Mouse (Mus musculus): ENCODE results near the gene Akr1c21. TPM values are rescaled to one million over a fixed set of nuclear protein-coding genes. Genes with fewer than 3 reads are reported as not detected.
"Not testable (repeated sequence)": the region's sequence is repeated elsewhere in the genome, so short reads cannot be mapped to it uniquely, and the experiment has no call there.

The Akr1c21 gene
- not detected in 2 replicates for polyA plus RNA-seq (2015; fragmentation: Nextera tagmentation; extraction: Ambion mirVana)

DNA sequence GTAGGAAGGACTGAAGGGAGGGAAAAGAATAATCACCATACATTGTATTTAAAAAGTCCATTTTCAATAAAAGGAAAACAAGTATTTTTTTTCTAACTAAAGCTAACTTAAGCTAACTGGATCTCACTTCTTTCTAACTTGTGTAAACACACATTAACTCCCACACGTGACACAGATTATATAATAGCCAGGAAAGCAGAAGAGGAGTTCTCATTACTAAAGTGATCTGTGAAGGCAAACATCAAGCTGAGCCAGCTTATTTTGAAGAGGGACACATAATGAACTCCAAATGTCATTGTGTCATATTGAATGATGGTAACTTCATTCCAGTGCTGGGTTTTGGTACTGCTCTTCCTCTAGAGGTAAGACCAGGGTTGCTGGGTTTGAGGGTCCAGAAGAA lies at the start of gene Akr1c21:
Akr1c21 (plus strand) TSS at position 205 of the 400 bp plus-strand sequence.
- no peaks in the 10 kb centered on the region for H3K36me3 ChIP-seq
- 53% methylated on average over 1 of the region's 1 CpGs for WGBS
- no peak within 1 kb of the TSS for H3K4me3 ChIP-seq (replicated peaks)
- no peaks in the 10 kb centered on the region for H3K9me3 ChIP-seq
- ATAC-seq = no peak
- no peak within 1 kb of the TSS for H3K4me2 ChIP-seq (replicated peaks)
- H3K9ac ChIP-seq = no peak within 1 kb of the TSS
- H3K4me1 ChIP-seq (replicated peaks) = no peaks in the 10 kb centered on the region
- H3K27me3 ChIP-seq (replicated peaks) = no peaks in the 10 kb centered on the region
- no peak within 1 kb of the TSS for H3K27ac ChIP-seq

DNA sequence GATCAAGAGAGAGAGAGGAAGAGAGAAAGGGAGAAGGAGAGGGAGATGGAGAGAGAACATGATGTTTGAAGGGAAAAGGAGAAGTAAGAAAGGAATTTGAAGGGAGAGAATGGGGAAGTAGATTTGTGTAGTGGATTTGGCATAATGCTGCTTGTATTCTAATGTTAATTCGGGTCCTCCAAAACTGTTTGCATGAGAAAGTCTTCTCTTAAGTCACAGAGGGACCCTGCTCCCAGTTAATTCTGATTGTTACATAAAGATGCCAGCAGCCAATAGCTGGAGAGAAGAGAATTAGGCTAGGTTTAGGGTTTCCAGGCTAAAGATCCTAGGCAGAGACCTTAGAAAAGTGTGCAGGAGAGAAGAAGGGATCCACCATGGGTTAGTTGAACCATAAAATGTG lies 14.7 kb upstream of the Akr1c21 start:
- no peak overlapping the region for H3K27ac ChIP-seq
- no peak overlapping the region for H3K4me2 ChIP-seq (replicated peaks)
- H3K27me3 ChIP-seq (replicated peaks) = no peaks in the 10 kb centered on the region
- H3K36me3 ChIP-seq = no peaks in the 10 kb centered on the region
- ATAC-seq = no peak
- H3K9me3 ChIP-seq = no peaks in the 10 kb centered on the region
- 69% methylated on average over 1 of the region's 1 CpGs for WGBS
- H3K4me3 ChIP-seq (replicated peaks) = no peak overlapping the region
- no peak overlapping the region for H3K9ac ChIP-seq
- H3K4me1 ChIP-seq (replicated peaks) = no peaks in the 10 kb centered on the region

DNA sequence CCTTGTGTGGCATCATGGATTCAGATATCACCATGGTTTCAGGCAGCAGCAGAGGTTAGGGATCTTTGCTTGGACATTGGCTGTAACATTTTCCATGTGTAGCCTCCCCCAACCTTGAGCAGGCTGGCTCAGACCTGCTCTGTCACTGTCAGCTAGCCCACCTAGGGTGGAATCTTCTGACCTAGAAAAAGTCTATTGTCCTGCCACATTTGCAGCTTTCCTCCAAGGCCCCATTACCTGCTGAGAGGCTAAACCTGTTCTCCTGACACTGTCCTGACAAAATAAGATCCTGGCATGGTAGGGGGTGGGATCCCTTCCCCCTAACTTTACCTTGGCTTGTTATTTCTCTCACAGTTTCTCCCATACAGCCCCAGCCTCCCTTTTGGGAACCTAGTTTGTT lies 13.4 kb upstream of the Akr1c21 start:
- ATAC-seq = no peak
- Histone ChIP-seq H3K4me1 (replicated peaks) (no peaks in the 10 kb centered on the region), H3K27me3 (replicated peaks) (no peaks in the 10 kb centered on the region), H3K9ac (no peak overlapping the region), H3K4me2 (replicated peaks) (no peak overlapping the region), H3K27ac (no peak overlapping the region), H3K9me3 (no peaks in the 10 kb centered on the region), H3K36me3 (no peaks in the 10 kb centered on the region), H3K4me3 (replicated peaks) (no peak overlapping the region)

DNA sequence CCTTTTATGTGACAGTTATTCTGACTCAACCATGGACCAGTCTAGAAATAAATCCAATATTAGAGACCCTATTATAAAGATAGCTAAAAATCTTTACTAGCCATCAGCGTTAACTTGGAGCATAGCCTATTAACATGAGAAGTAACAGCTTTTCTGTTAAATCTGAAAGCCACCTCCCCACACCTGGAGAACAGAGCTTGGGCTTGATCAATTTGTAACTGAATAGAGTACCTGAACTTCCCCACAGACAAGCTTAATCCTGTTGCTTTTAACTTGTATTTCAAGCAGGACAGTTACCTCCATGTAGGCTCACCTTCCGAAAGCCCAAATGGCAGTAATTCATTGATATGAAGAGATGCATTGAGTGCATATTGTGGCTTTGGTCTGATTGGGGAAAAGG lies 7.9 kb upstream of the Akr1c21 start:
- H3K36me3 ChIP-seq = no peaks in the 10 kb centered on the region
- H3K27ac ChIP-seq = no peak overlapping the region
- ATAC-seq = no peak
- no peaks in the 10 kb centered on the region for H3K9me3 ChIP-seq
- H3K4me1 ChIP-seq (replicated peaks) = no peaks in the 10 kb centered on the region
- no peaks in the 10 kb centered on the region for H3K27me3 ChIP-seq (replicated peaks)
- no peak overlapping the region for H3K9ac ChIP-seq
- 87% methylated on average over 2 of the region's 2 CpGs for WGBS
- H3K4me2 ChIP-seq (replicated peaks) = no peak overlapping the region
- H3K4me3 ChIP-seq (replicated peaks) = no peak overlapping the region

DNA sequence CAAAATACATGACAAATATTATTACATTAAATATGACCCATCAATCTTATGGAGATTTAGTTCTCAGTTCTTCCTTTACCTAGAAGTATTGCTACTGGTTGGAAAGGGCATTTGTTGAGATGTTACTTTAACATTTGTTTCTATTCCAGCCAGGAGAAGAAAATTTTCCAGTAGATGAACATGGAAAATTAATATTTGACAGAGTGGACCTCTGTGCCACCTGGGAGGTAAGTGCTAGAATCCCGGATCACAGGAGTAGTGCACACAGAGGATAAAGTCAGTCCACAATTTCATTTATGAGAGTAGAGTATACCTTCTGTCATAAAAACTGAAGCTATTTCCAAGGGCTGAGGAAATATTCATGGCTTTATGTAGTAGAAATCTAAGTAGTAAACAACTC lies 3.0 kb downstream of the Akr1c21 start:
- WGBS = 86% methylated on average over 1 of the region's 1 CpGs
- Histone ChIP-seq H3K27me3 (replicated peaks) (no peaks in the 10 kb centered on the region), H3K4me2 (replicated peaks) (no peak overlapping the region), H3K36me3 (no peaks in the 10 kb centered on the region), H3K9me3 (no peaks in the 10 kb centered on the region), H3K9ac (no peak overlapping the region), H3K27ac (no peak overlapping the region), H3K4me1 (replicated peaks) (no peaks in the 10 kb centered on the region), H3K4me3 (replicated peaks) (no peak overlapping the region)
- ATAC-seq = no peak

DNA sequence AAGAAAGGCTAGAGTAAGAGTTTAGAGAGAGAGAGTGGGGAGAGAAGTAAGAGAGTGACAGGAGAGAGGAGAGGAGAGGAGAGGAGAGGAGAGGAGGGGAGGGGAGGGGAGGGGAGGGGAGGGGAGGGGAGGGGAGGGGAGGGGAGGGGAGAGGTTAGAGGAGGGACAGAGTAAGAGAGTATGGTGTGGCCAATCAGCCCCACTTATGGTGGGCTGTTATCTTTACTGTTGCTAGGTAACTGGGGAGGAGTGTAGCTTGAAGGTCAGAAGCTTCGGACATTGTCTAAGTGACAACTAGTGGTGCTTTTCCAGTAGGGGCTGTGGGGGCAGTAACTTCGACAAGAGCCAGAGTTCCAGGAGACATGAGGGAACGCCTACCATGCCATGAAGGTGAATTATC lies 29.6 kb downstream of the Akr1c21 start:
- H3K4me3 ChIP-seq (replicated peaks); H3K27me3 ChIP-seq (replicated peaks); H3K9ac ChIP-seq; H3K36me3 ChIP-seq; H3K4me2 ChIP-seq (replicated peaks); H3K9me3 ChIP-seq; H3K27ac ChIP-seq; H3K4me1 ChIP-seq (replicated peaks); ATAC-seq: not testable (repeated sequence)
- WGBS = 45% methylated on average over 3 of the region's 3 CpGs

DNA sequence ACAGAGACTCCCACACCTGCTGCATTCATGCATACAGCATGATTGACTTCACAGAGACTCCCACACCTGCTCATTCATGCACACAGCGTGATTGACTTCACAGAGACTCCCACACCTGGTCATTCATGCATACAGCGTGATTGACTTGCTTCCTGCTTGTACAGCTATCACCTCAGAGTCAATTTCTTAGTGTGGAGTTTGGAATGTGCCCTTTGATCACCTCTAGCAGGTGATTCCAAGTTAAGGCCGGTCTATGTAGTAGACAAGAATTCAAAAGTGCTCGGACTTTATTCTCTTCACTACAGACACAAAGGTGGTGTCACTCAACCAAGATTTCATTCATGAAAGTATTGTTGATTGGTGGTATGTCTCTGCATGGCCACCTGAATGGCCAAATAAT lies 32.9 kb downstream of the Akr1c21 start:
- no peak overlapping the region for H3K9ac ChIP-seq
- no peaks in the 10 kb centered on the region for H3K36me3 ChIP-seq
- WGBS = 66% methylated on average over 4 of the region's 4 CpGs
- no peaks in the 10 kb centered on the region for H3K4me1 ChIP-seq (replicated peaks)
- no peak for ATAC-seq
- no peak overlapping the region for H3K4me2 ChIP-seq (replicated peaks)
- H3K9me3 ChIP-seq = no peaks in the 10 kb centered on the region
- no peaks in the 10 kb centered on the region for H3K27me3 ChIP-seq (replicated peaks)
- no peak overlapping the region for H3K4me3 ChIP-seq (replicated peaks)
- no peak overlapping the region for H3K27ac ChIP-seq

DNA sequence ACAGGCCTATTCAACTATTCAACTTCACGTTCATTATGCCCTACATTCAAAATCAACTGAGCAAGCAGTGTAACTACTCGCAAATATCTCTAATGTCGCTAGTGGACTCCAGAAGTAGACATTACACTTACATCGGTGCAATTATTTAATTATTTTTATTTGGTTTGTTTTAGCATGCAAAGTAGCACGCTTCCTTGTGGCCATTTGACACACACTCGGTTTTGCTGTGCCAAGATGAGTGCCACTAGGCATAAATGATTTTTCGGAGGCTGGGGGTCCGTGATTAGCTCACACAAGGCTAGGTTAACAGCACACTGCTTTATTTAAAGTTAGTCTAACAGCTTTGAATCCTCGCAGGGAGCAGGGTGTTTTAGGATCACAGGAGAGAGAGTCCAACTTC lies 34.7 kb downstream of the Akr1c21 start:
- ATAC-seq = peak; percentile 34
- H3K4me2 ChIP-seq (replicated peaks) = peak overlapping the region; percentile 59
- no peaks in the 10 kb centered on the region for H3K9me3 ChIP-seq
- no peaks in the 10 kb centered on the region for H3K36me3 ChIP-seq
- peak overlapping the region; percentile 59 for H3K9ac ChIP-seq
- peak overlapping the region; percentile 62; the same call in 1 of the 2 replicates for H3K27ac ChIP-seq
- WGBS = 17% methylated on average over 9 of the region's 9 CpGs
- H3K4me3 ChIP-seq (replicated peaks) = peak overlapping the region; percentile 67
- H3K4me1 ChIP-seq (replicated peaks) = no peaks in the 10 kb centered on the region
- no peaks in the 10 kb centered on the region for H3K27me3 ChIP-seq (replicated peaks)

DNA sequence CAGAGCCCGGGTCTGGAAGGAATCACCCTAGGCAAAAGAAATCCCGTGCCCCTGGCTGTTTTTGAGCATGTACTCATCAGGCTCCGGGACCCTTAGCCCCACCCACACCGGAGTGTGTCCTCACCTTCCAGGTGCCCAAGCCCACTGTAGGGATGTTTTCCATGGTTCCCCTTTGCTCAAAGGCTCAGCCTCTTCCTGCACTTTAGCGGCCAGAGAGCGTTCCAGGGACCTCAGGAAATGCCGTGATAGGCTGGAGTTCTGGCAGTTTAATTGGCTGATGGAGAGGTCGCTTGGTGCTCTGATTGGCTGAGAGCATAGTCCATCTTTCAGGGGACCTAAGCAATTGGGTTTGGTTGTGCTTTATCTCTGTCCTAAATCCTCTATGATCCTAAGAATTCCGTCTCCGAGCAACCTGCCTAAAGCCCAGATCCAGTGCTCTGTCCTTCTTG lies 35.1 kb downstream of the Akr1c21 start, which contains the start of gene Akr1e1:
Akr1e1 (minus strand) TSS at position 214 of the 449 bp plus-strand sequence.
- no peaks in the 10 kb centered on the region for H3K9me3 ChIP-seq
- peak; percentile 100 for ATAC-seq
- WGBS = 4% methylated on average over 10 of the region's 10 CpGs
- H3K4me3 ChIP-seq (replicated peaks) = peak within 1 kb of the TSS; percentile 67
- H3K27ac ChIP-seq = peak within 1 kb of the TSS; percentile 62; the same call in 1 of the 2 replicates
- no peaks in the 10 kb centered on the region for H3K36me3 ChIP-seq
- no peaks in the 10 kb centered on the region for H3K27me3 ChIP-seq (replicated peaks)
- no peaks in the 10 kb centered on the region for H3K4me1 ChIP-seq (replicated peaks)
- peak within 1 kb of the TSS; percentile 59 for H3K4me2 ChIP-seq (replicated peaks)
- peak within 1 kb of the TSS; percentile 59 for H3K9ac ChIP-seq

DNA sequence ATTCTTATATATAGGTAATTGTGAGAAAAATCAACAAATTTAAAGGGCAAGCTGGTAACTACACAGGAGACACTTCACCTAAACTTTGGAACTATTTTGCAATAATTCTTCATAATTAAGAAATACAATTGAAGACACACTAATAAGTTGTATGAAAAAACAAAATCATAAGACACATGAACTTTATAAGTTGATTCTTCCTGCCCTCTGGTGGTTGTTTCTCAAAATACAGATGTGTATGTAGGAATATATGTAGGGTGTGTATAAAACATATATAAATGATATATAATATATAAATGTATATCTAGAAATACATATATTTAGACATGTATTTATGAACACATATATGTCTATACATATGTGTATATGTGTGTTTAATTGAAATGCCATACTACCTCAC lies 37.0 kb downstream of the Akr1c21 start:
- Histone ChIP-seq H3K36me3 (no peaks in the 10 kb centered on the region), H3K9ac (no peak overlapping the region), H3K4me3 (replicated peaks) (no peak overlapping the region), H3K27ac (no peak overlapping the region), H3K9me3 (no peaks in the 10 kb centered on the region), H3K4me2 (replicated peaks) (no peak overlapping the region), H3K4me1 (replicated peaks) (no peaks in the 10 kb centered on the region), H3K27me3 (replicated peaks) (no peaks in the 10 kb centered on the region)
- ATAC-seq = no peak

Other genes starting within 250 kb of the Akr1c21 start
- gene Akr1c6, start 139.8 kb upstream of the Akr1c21 start, polyA plus RNA-seq (2015; fragmentation: Nextera tagmentation; extraction: Ambion mirVana) = 0.34 TPM in 1 of 2 replicates, not detected in the other
- gene Akr1c20, start 50.7 kb upstream of the Akr1c21 start, polyA plus RNA-seq (2015; fragmentation: Nextera tagmentation; extraction: Ambion mirVana) = not detected in 2 replicates
- 46.0 and 51.7 TPM in 2 replicates for gene Akr1e1, start 35.1 kb downstream of the Akr1c21 start, polyA plus RNA-seq (2015; fragmentation: Nextera tagmentation; extraction: Ambion mirVana)

All from intestine, embryonic 15.5 days (tissue).